Mouse (Mus musculus) 416B (cell line): ENCODE results near the gene Phtf2.
A peak's percentile ranks its signal among the peaks of the same experiment; 100 is the strongest.
"Not testable (repeated sequence)": the region's sequence is repeated elsewhere in the genome, so short reads cannot be mapped to it uniquely, and the experiment has no call there.

Experiments
- DNase-seq: peaks from one replicate; pipeline ENCODE4 v3.0.0; 2011; ENCODE audit warnings: low read depth

Gene Phtf2

DNA sequence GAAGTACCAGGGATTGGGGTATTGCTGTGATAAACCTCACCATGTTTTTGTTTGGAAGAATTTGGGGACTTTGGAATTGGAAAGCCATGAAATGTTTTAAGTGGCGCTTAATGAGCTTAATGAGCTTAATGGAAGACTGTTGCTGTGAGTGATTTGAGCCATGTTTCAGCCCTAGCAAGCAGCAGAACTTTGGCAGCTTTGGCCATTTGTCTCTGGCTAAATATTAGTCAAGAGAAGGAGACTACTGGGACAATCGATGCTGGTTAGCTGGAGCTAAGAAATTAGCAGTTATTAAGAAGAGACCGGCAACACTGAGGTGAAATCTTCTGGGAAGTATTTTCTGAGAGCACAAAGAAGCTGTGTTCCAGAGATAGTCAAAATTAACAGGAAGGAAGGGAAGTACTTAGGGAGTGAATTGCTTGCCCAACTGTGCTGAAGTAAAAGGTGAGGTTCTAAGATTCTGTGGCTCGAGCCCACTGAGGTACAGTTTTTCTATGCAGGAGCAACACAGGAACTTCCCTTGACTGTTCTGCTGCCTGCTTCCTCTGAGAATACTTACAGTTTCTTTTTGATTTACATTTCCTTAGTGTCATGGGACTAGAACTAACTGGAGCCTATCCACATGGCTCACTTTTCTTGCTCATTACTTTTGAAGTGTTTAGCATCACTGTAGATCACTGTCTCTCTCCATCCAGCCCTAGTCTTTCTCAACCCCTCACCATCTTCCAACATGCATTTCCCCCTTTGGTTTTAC lies 17.5 kb downstream of the Phtf2 start:
- no peak for DNase-seq

GRCm38 (mm10) chr5:20861901-20862300 lies 20.0 kb downstream of the Phtf2 start:
- DNase-seq = no peak

DNA sequence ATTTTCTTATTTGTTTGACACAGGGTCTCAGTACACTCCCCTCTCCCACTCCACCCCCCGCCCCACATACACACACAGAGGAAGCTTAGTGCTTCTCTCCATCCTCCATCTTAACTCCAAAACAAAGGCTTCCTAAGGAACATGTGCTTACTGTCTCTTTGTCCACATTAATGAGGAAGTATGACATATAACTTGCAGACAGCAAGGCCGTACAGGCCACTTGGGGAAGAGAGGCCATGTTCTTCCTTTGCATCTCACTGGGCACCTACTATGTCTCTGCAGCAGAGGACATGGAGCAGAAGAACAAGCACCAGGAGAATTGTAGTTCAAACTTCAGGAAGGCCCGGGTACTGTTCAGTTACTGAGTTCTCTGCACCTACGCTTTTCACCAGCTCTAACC lies 21.4 kb downstream of the Phtf2 start:
- DNase-seq = peak; percentile 35

DNA sequence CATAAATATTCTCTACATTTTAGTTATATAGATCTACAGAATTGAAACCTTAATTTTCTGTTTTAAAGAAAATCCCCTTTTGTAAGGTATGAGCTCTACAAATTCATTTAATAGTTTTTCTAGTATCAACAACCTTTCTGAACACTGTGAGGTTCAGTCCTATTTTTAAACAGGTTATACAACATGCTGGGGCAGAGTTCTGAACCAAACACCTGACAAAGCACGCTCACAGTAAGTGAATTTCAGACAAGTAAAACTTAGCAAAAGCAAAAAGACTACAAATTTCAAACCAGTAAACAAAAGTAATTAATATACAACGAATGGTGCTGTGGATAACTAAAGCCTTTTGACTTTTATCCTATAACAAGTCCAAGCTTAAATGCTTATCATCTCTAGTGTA lies 23.5 kb downstream of the Phtf2 start:
- no peak for DNase-seq

- no peak for DNase-seq
Observed at GRCm38 (mm10) chr5:20855066-20855465, 26.9 kb downstream of the Phtf2 start.

GRCm38 (mm10) chr5:20847010-20847409 lies 34.9 kb downstream of the Phtf2 start:
- no peak for DNase-seq

DNA sequence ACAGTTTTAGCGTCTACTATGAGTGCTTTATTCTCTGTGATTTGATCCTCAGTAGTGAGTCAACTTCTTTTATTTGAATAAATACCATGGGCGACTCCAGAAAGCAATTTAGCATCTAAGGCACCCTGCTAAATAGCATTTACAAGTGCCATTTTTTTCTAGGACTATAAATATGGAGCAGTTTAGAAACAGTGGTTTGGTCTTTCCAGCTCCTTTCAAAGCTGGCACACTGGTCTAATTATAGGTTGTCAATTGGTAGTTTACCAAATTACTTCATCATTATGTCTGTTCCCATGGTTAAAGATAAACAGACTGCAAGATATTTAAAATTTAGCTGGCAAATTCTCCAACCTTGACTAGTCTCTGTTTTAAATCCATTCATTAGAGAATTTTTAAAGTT lies 38.1 kb downstream of the Phtf2 start:
- no peak for DNase-seq

DNA sequence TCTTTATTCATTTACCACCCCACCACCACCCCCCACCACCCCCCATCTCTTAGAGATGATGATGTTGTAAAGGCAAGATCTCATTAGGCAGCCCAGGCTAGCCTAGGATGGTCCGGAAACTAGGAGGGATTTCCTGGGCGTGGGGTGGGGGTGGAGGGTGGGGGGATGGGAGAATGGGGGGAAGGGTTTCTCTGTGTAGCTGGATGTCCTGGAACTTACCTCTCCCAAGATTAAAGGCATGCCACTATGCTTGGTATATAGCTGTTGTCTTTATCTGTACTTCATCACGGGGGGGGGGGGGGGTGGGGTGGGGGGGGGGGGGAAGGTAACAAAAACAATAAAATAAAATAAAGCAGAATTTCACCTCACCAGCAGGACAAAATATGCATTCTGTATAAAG lies 38.5 kb downstream of the Phtf2 start:
- no peak for DNase-seq

GRCm38 (mm10) chr5:20837082-20837481 lies 44.8 kb downstream of the Phtf2 start:
- DNase-seq = no peak

DNA sequence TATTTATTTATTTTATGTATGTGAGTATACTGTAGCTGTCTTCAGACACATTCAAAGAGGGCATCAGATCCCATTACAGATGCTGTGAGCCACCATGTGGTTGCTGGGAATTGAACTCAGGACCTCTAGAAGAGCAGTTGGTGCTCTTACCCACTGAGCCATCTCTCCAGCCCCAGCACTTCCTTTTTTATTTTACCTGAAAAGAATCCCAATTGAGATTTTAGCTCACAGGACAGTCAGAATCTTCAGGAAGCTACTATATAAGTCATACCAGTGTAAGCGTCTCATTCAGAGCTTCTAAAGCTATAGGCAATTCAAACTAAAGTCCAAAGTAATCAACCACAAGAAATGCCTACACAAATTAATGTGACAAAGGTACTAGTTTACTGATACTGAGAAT lies 47.5 kb downstream of the Phtf2 start:
- DNase-seq = no peak

DNA sequence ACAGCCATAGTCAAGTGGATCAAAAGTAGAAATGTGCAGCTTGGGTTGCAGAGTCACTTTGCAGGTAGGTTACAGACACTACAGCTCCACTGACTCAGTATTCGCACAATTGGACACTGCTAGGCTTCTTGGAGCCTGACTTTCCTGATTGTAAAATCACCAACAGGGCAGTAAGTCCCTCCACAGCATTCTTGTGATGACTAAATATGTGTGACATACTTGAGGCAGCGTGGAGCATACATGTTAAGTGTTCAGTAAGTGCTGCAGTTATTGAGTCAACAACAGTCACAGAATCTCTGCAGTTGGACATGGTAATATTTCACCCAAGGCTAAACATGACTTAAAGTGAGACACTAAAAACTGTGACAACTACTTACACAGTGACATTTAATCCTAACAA lies 50.5 kb downstream of the Phtf2 start:
- DNase-seq = no peak

- no peak for DNase-seq
Observed at GRCm38 (mm10) chr5:20830717-20831116, 51.2 kb downstream of the Phtf2 start.

GRCm38 (mm10) chr5:20821647-20822046 lies 60.3 kb downstream of the Phtf2 start:
- no peak for DNase-seq

- DNase-seq = no peak
Observed at GRCm38 (mm10) chr5:20821122-20821521, 60.8 kb downstream of the Phtf2 start.

DNA sequence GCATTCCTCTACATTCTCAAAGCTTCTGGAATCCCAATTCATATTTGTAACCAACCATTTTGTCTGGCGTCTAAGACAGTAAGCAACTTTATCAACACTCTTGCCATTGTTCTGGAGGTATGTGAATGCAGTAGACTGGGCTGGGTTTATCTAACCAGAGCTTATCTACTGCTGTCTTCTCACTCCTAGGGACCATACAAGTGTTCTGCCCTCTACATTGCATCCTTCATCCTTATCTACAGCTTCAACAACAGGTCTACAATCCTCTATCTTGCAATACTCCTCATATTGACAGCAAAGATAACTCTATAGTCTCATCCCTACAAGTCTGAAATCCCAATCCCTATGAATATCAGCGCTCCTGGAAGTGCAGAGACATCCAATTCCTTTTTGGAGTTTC lies 66.8 kb downstream of the Phtf2 start:
- no peak for DNase-seq

GRCm38 (mm10) chr5:20810449-20810848 lies 71.5 kb downstream of the Phtf2 start:
- DNase-seq = no peak

- DNase-seq = no peak
Observed at GRCm38 (mm10) chr5:20795932-20796331, 86.0 kb downstream of the Phtf2 start.

DNA sequence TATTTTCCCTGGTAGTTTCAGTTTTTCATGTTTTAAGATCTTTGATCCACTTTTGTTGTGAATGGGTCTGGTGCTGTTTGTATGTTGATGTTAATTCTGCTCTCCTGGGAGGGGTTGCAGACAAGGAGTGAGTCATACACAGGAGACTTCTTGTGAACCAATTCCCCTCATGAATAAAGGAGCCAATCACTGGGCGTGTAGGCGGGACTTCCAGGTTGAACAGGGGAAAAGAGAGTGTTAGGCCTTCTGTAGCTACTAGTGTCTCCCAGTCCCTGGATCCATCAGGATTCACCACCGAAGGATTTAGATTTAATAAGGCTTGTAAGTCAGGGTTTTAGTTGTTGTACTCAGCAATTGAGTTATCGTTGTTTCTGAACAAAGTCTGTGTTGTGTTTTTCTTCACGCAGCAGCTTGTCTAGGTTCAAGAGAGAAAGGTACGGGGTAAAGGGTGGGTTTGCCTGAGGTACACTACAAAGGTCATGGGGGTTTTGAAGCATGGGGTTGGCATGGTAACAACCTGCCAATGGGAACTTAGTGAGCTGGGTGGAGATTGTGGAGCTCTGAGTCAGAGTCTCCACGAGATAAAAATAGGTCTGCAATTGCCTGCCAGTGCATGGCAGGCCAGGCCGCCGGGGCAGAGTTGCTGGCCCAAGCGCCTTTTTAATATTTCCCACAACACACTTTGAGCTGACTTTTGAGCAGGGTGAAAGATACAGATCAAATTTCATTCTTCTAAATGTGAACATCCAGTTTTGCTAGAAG lies 90.0 kb downstream of the Phtf2 start:
- peak; percentile 76 for DNase-seq

DNA sequence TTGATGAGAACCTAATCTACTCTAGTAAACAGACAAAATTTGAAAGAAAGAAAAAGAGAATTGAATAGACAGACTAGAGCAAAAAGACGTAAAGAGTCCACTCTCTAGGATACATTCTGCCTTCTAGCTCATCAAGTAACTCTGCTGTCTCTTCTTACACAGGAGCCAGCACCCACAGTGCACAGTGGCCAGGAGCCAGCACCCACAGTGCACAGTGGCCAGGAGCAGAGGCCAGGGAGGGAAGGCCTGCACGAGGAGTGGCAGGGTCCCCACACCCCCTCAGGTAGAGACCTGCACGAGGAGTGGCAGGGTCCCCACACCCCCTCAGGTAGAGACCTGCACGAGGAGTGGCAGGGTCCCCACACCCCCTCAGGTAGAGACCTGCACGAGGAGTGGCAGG lies 95.5 kb downstream of the Phtf2 start:
- not testable (repeated sequence) for DNase-seq

GRCm38 (mm10) chr5:20781116-20781515 lies 100.8 kb downstream of the Phtf2 start:
- no peak for DNase-seq

GRCm38 (mm10) chr5:20779191-20779590 lies 102.7 kb downstream of the Phtf2 start:
- DNase-seq = peak; percentile 23

GRCm38 (mm10) chr5:20778274-20778984 lies 103.5 kb downstream of the Phtf2 start:
- peak; percentile 15 for DNase-seq

- peak; percentile 68 for DNase-seq
Observed at GRCm38 (mm10) chr5:20773341-20773740, 108.6 kb downstream of the Phtf2 start.
